Mouse (Mus musculus): Measurements from ENCODE around the gene Castor1.

DNA sequence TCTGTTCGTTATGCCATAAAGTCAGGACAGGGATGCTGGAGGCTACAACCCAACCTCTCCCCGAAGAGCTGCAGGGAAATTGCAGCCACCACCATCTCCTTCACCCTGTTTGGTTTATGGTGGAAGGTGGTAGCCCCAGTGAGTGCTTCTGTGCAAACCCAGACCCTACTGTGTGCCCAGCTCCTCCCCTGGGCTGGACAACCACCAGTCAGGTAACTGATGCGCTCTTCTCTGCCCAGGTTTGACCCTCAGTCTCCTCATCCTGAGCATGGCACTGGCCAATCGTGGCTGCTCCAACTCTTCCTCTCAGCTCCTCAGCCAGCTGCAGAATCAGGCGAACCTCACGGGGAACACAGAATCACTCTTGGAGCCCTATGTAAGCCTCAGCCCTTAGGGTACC, 20.1 kb downstream of the Castor1 start:
- TF ChIP-seq TAL1 (conservative IDR thresholded peaks at IDR 0.05; ENCODE audit: low read depth, low read length) = no peak
- no peak for TF ChIP-seq CTCF (IDR thresholded peaks at IDR 0.05; ENCODE audit: low read depth, low read length)
- TF ChIP-seq GATA1 (IDR thresholded peaks at IDR 0.05; ENCODE audit: borderline replicate concordance, low read length) = no peak

Measured in G1E (cell line).